Mouse (Mus musculus) limb, embryonic 15.5 days (tissue): ENCODE measurements around the gene Sort1. TPM values are rescaled to one million over a fixed set of nuclear protein-coding genes. Genes with fewer than 3 reads are reported as not detected.

ENCODE experiments used
- ATAC-seq: fragments of 200-750 bp; cut with Nextera tagmentation; 2 replicates; pipeline ENCODE4 v1.8.0; 2017; ENCODE audit warnings: low read depth, moderate TSS enrichment; ENCODE audit not compliant: insufficient number of reproducible peaks, low FRiP score, low TSS enrichment
- H3K27ac ChIP-seq: fragments of 300-500 bp; sonication (generic); 2 replicates; pipeline ENCODE4 v1.5.1; 2015; ENCODE audit warnings: moderate library complexity, mild to moderate bottlenecking, inconsistent platforms
- H3K27me3 ChIP-seq: fragments of 300-500 bp; sonication (generic); 2 replicates; pipeline ENCODE4 v1.6.1; 2015; ENCODE audit warnings: inconsistent platforms
- H3K36me3 ChIP-seq: fragments of 300-500 bp; sonication (generic); 2 replicates; pipeline ENCODE4 v1.6.1; 2015; ENCODE audit warnings: inconsistent platforms
- H3K4me1 ChIP-seq: fragments of 300-500 bp; sonication (generic); 2 replicates; pipeline ENCODE4 v1.6.1; 2015; ENCODE audit warnings: inconsistent platforms
- H3K4me2 ChIP-seq: fragments of 300-500 bp; sonication (generic); 2 replicates; pipeline ENCODE4 v1.6.1; 2015; ENCODE audit warnings: mild to moderate bottlenecking, inconsistent platforms
- H3K4me3 ChIP-seq: fragments of 300-500 bp; sonication (generic); 2 replicates; pipeline ENCODE4 v1.5.1; 2015; ENCODE audit warnings: mild to moderate bottlenecking, inconsistent platforms
- H3K9ac ChIP-seq: fragments of 300-500 bp; sonication (generic); 2 replicates; pipeline ENCODE4 v1.6.1; 2015; ENCODE audit warnings: inconsistent platforms
- H3K9me3 ChIP-seq: fragments of 300-500 bp; sonication (generic); 2 replicates; pipeline ENCODE4 v1.6.1; 2016; ENCODE audit warnings: inconsistent platforms
- WGBS: fragments of 180-500 bp; shearing (Covaris S2); methylation state at CpG from one replicate; pipeline ENCODE4 v1.1.7; 2015; 5-methylcytosine and 5-hydroxymethylcytosine counted together
- polyA plus RNA-seq: library from polyadenylated mRNA; unstranded; fragments of >200 nt; fragmentation: Nextera tagmentation; extraction: Ambion mirVana; gene quantifications from 2 replicates; pipeline ENCODE4 v1.2.1, GENCODE M21; 2015

The Sort1 gene
- polyA plus RNA-seq, 1 experiment from 2014 or later, result 12.8 TPM

GRCm38 (mm10) chr3:108285078-108285711 lies 1.3 kb downstream of the Sort1 start:
- Histone ChIP-seq H3K9me3 (no peaks in the 10 kb centered on the region), H3K9ac (no peak overlapping the region), H3K4me1 (peaks cover 35% of the 10 kb centered on the region), H3K4me2 (peak overlapping the region; percentile 97), H3K36me3 (peaks cover 3% of the 10 kb centered on the region; the same call in 1 of the 2 replicates), H3K4me3 (peak overlapping the region; percentile 87), H3K27ac (no peak overlapping the region), H3K27me3 (no peaks in the 10 kb centered on the region)
- no peak for ATAC-seq
- 54% methylated on average over 4 of the region's 4 CpGs for WGBS

- 62% methylated on average over 14 of the region's 14 CpGs for WGBS
- Histone ChIP-seq H3K27ac (no peak overlapping the region; the same call in 1 of the 2 replicates), H3K36me3 (no peaks in the 10 kb centered on the region), H3K4me3 (no peak overlapping the region), H3K4me1 (peaks cover 35% of the 10 kb centered on the region), H3K9me3 (no peaks in the 10 kb centered on the region), H3K27me3 (no peaks in the 10 kb centered on the region), H3K9ac (no peak overlapping the region), H3K4me2 (no peak overlapping the region)
- no peak for ATAC-seq
Measured at GRCm38 (mm10) chr3:108286671-108287439, 3.0 kb downstream of the Sort1 start.

- Histone ChIP-seq H3K4me2 (no peak overlapping the region), H3K27me3 (no peaks in the 10 kb centered on the region), H3K4me1 (peaks cover 28% of the 10 kb centered on the region), H3K9me3 (no peaks in the 10 kb centered on the region), H3K9ac (no peak overlapping the region), H3K4me3 (no peak overlapping the region), H3K27ac (peak overlapping the region; percentile 54), H3K36me3 (no peaks in the 10 kb centered on the region)
- no peak for ATAC-seq
- 26% methylated on average over 17 of the region's 17 CpGs for WGBS
Measured at GRCm38 (mm10) chr3:108287811-108288805, 4.2 kb downstream of the Sort1 start.

GRCm38 (mm10) chr3:108289311-108290130 lies 5.6 kb downstream of the Sort1 start:
- ATAC-seq, result no peak
- Histone ChIP-seq H3K4me1 (peaks cover 27% of the 10 kb centered on the region), H3K9ac (no peak overlapping the region), H3K4me3 (no peak overlapping the region), H3K36me3 (no peaks in the 10 kb centered on the region), H3K27ac (no peak overlapping the region), H3K9me3 (no peaks in the 10 kb centered on the region), H3K27me3 (no peaks in the 10 kb centered on the region), H3K4me2 (no peak overlapping the region)
- WGBS, result 73% methylated on average over 13 of the region's 13 CpGs

GRCm38 (mm10) chr3:108291036-108291799 lies 7.3 kb downstream of the Sort1 start:
- no peak for ATAC-seq
- peaks cover 38% of the 10 kb centered on the region for H3K4me1 ChIP-seq
- 67% methylated on average over 17 of the region's 17 CpGs for WGBS

GRCm38 (mm10) chr3:108294398-108294797 lies 10.5 kb downstream of the Sort1 start:
- Histone ChIP-seq H3K36me3 (no peaks in the 10 kb centered on the region), H3K9ac (no peak overlapping the region), H3K27me3 (no peaks in the 10 kb centered on the region), H3K4me1 (peaks cover 33% of the 10 kb centered on the region), H3K9me3 (no peaks in the 10 kb centered on the region), H3K4me2 (no peak overlapping the region), H3K27ac (no peak overlapping the region), H3K4me3 (no peak overlapping the region)
- ATAC-seq, result no peak
- 21% methylated on average over 2 of the region's 2 CpGs for WGBS

More at GRCm38 (mm10) chr3:108291036-108291799, 7.3 kb downstream of the Sort1 start:
- no peak overlapping the region for H3K4me3 ChIP-seq
- no peak overlapping the region for H3K4me2 ChIP-seq
- H3K9ac ChIP-seq, result no peak overlapping the region
- no peak overlapping the region for H3K27ac ChIP-seq
- no peaks in the 10 kb centered on the region for H3K9me3 ChIP-seq
- H3K36me3 ChIP-seq, result no peaks in the 10 kb centered on the region
- no peaks in the 10 kb centered on the region for H3K27me3 ChIP-seq

GRCm38 (mm10) chr3:108295379-108296219 lies 11.7 kb downstream of the Sort1 start:
- H3K36me3 ChIP-seq, result no peaks in the 10 kb centered on the region
- no peak overlapping the region for H3K4me3 ChIP-seq
- H3K4me2 ChIP-seq, result peak overlapping the region; percentile 7; the same call in 1 of the 2 replicates
- H3K9me3 ChIP-seq, result no peaks in the 10 kb centered on the region
- WGBS, result 37% methylated on average over 14 of the region's 14 CpGs
- peaks cover 33% of the 10 kb centered on the region for H3K4me1 ChIP-seq
- H3K27me3 ChIP-seq, result no peaks in the 10 kb centered on the region
- no peak for ATAC-seq
- H3K27ac ChIP-seq, result peak overlapping the region; percentile 55; the same call in 1 of the 2 replicates
- no peak overlapping the region for H3K9ac ChIP-seq

GRCm38 (mm10) chr3:108296220-108297049 lies 12.6 kb downstream of the Sort1 start:
- ATAC-seq, result 0 out of 2 replicates have a peak, but pooled peaks have one; percentile 35
- Histone ChIP-seq H3K27ac (peak overlapping the region; percentile 55), H3K4me2 (peak overlapping the region; percentile 7; the same call in 1 of the 2 replicates), H3K9me3 (no peaks in the 10 kb centered on the region), H3K4me3 (no peak overlapping the region), H3K36me3 (no peaks in the 10 kb centered on the region), H3K9ac (no peak overlapping the region), H3K4me1 (peaks cover 33% of the 10 kb centered on the region), H3K27me3 (no peaks in the 10 kb centered on the region)
- 13% methylated on average over 14 of the region's 14 CpGs for WGBS

- ATAC-seq, result no peak
Measured at GRCm38 (mm10) chr3:108297050-108297419, 13.2 kb downstream of the Sort1 start.

More at GRCm38 (mm10) chr3:108297050-108297419, 13.2 kb downstream of the Sort1 start:
- no peaks in the 10 kb centered on the region for H3K36me3 ChIP-seq
- H3K9ac ChIP-seq, result no peak overlapping the region
- peaks cover 33% of the 10 kb centered on the region for H3K4me1 ChIP-seq
- peak overlapping the region; percentile 11; the same call in 1 of the 2 replicates for H3K27ac ChIP-seq
- no peaks in the 10 kb centered on the region for H3K9me3 ChIP-seq
- 73% methylated on average over 7 of the region's 7 CpGs for WGBS
- no peaks in the 10 kb centered on the region for H3K27me3 ChIP-seq
- no peak overlapping the region for H3K4me3 ChIP-seq
- H3K4me2 ChIP-seq, result no peak overlapping the region
